Comparison of ENCODE assay signal across 22 mouse cellular contexts in genomic region chr11:67474590-67474989, GRCm38 (mm10). TPM values are rescaled to one million over a fixed set of nuclear protein-coding genes. Genes with fewer than 3 reads are reported as not detected.
A peak's percentile ranks its signal among the peaks of the same experiment; 100 is the strongest.
DNase-seq lines count a peak whose midpoint lies in the region; ATAC-seq and TF ChIP-seq lines count a peak whose summit lies in the region.
"Had no signal": no experiment of that assay in that cellular context is flagged by ENCODE, and none has a peak within 500 bp of the region (broad histone marks: within the 10 kb centered on the region; RNA-seq: fewer than 3 reads in every experiment).

No protein-coding gene starts in this region.

- no peaks in the 10 kb centered on the region for H3K9me3 ChIP-seq in midbrain, embryonic 11.5 days (ENCODE audit: control insufficient read depth, low read length)
- H3K9me3 ChIP-seq in midbrain, embryonic 13.5 days: no peaks in the 10 kb centered on the region
- no peaks in the 10 kb centered on the region for H3K9me3 ChIP-seq in intestine, embryonic 15.5 days
- H3K9me3 ChIP-seq: embryonic facial prominence, embryonic 10.5 days; embryonic facial prominence, embryonic 12.5 days; forebrain, embryonic 13.5 days; forebrain, embryonic 15.5 days had no signal

- 68% methylated on average over 5 of the region's 5 CpGs for WGBS in midbrain, embryonic 11.5 days
- 54% methylated on average over 5 of the region's 5 CpGs for whole genome bisulfite sequencing in midbrain, embryonic 13.5 days
- WGBS in intestine, embryonic 15.5 days: 78% methylated on average over 5 of the region's 5 CpGs

- no peak for ATAC-seq in midbrain, embryonic 11.5 days (ENCODE audit: low FRiP score)
- no peak for ATAC-seq in midbrain, embryonic 13.5 days
- ATAC-seq in Patski: peak; percentile 76
- no peak for ATAC-seq in intestine, embryonic 15.5 days
- ATAC-seq: CD4-positive, CD25-positive, alpha-beta regulatory T cell, adult 4 months; forebrain, embryonic 13.5 days; forebrain, embryonic 15.5 days; forebrain, postnatal 0 days had no signal

- H3K4me1 ChIP-seq in midbrain, embryonic 11.5 days (ENCODE audit: control insufficient read depth, insufficient read depth, low read length): no peaks in the 10 kb centered on the region
- no peaks in the 10 kb centered on the region for H3K4me1 ChIP-seq in midbrain, embryonic 13.5 days (replicated peaks)
- no peaks in the 10 kb centered on the region for H3K4me1 ChIP-seq in intestine, embryonic 15.5 days (replicated peaks)
- H3K4me1 ChIP-seq: embryonic facial prominence, embryonic 12.5 days; forebrain, embryonic 13.5 days; forebrain, embryonic 15.5 days had no signal

- DNase-seq in midbrain, embryonic 11.5 days (ENCODE audit: low spot score, missing footprints): peak; percentile 33
- DNase-seq in Patski (ENCODE audit: low read depth, low spot score): no peak
- DNase-seq in ZHBTc4 (ENCODE audit: low read depth, low spot score): peak; percentile 61
- no peak for DNase-seq in adrenal gland, postnatal 10 days
- DNase-seq: adrenal gland, adult 2 months; adrenal gland, postnatal 14 days; adrenal gland, postnatal 36 days; B cell, adult 2 months; cerebellum, adult 11-12 months; cerebellum, adult 2 months; cerebellum, adult 9-10 months; cerebellum, postnatal 10 days; cerebellum, postnatal 25 days; forebrain, postnatal 0 days had no signal

- in situ Hi-C loops in Patski (cut with MboI; ENCODE audit: low pct_unique_long_range_greater_than_20kb): no loop called here

- no peak overlapping the region for H3K9ac ChIP-seq in midbrain, embryonic 11.5 days (ENCODE audit: low read length)
- H3K9ac ChIP-seq in midbrain, embryonic 13.5 days (replicated peaks): no peak overlapping the region
- H3K9ac ChIP-seq in intestine, embryonic 15.5 days: no peak overlapping the region
- H3K9ac ChIP-seq: embryonic facial prominence, embryonic 12.5 days; forebrain, embryonic 13.5 days; forebrain, embryonic 15.5 days; forebrain, postnatal 0 days had no signal

- no peak overlapping the region for H3K4me3 ChIP-seq in midbrain, embryonic 11.5 days (ENCODE audit: low read depth, low read length)
- H3K4me3 ChIP-seq in midbrain, embryonic 13.5 days (replicated peaks): no peak overlapping the region
- no peak overlapping the region for H3K4me3 ChIP-seq in intestine, embryonic 15.5 days (replicated peaks)
- H3K4me3 ChIP-seq: embryonic facial prominence, embryonic 10.5 days; embryonic facial prominence, embryonic 12.5 days; forebrain, embryonic 13.5 days; forebrain, embryonic 15.5 days had no signal

- H3K27me3 ChIP-seq in midbrain, embryonic 11.5 days (ENCODE audit: control insufficient read depth, insufficient read depth, low read length): no peaks in the 10 kb centered on the region
- no peaks in the 10 kb centered on the region for H3K27me3 ChIP-seq in midbrain, embryonic 13.5 days
- H3K27me3 ChIP-seq in Patski: no peaks in the 10 kb centered on the region
- H3K27me3 ChIP-seq in intestine, embryonic 15.5 days (replicated peaks): no peaks in the 10 kb centered on the region
- H3K27me3 ChIP-seq: CH12.LX; embryonic facial prominence, embryonic 12.5 days; forebrain, embryonic 13.5 days; forebrain, embryonic 15.5 days had no signal

- H3K36me3 ChIP-seq in midbrain, embryonic 11.5 days (ENCODE audit: control insufficient read depth, insufficient read depth, low read length): no peaks in the 10 kb centered on the region
- H3K36me3 ChIP-seq in midbrain, embryonic 13.5 days: no peaks in the 10 kb centered on the region
- H3K36me3 ChIP-seq in intestine, embryonic 15.5 days: no peaks in the 10 kb centered on the region
- H3K36me3 ChIP-seq: embryonic facial prominence, embryonic 10.5 days; embryonic facial prominence, embryonic 12.5 days; forebrain, embryonic 15.5 days had no signal

- H3K27ac ChIP-seq in midbrain, embryonic 11.5 days (ENCODE audit: low read depth, low read length): no peak overlapping the region
- H3K27ac ChIP-seq in midbrain, embryonic 13.5 days: no peak overlapping the region
- H3K27ac ChIP-seq in intestine, embryonic 15.5 days: no peak overlapping the region
- H3K27ac ChIP-seq: embryonic facial prominence, embryonic 10.5 days; embryonic facial prominence, embryonic 12.5 days; forebrain, embryonic 13.5 days; forebrain, embryonic 15.5 days had no signal

- POLR2A ChIA-PET in Patski (lab: Charles Lee): no interaction called here

- no peak for TF ChIP-seq CTCF in Patski (IDR thresholded peaks at IDR 0.05)

- CTCF ChIA-PET in Patski (lab: Charles Lee): no interaction called here

- H3K4me2 ChIP-seq in midbrain, embryonic 11.5 days: no peak overlapping the region
- no peak overlapping the region for H3K4me2 ChIP-seq in midbrain, embryonic 13.5 days (replicated peaks)
- H3K4me2 ChIP-seq in intestine, embryonic 15.5 days (replicated peaks): no peak overlapping the region
- H3K4me2 ChIP-seq: embryonic facial prominence, embryonic 12.5 days; forebrain, embryonic 13.5 days; forebrain, embryonic 15.5 days had no signal

RNA-seq across cellular contexts. Expression of gene Gas7, which starts 19.4 kb away (rescaled TPM):
- 2.3 and 2.8 TPM in 2 replicates for polyA plus RNA-seq in midbrain, embryonic 11.5 days (2014; fragmentation: Nextera tagmentation; extraction: Ambion mirVana)
- 11.9 TPM in 2 replicates for polyA plus RNA-seq in midbrain, embryonic 13.5 days (2015; fragmentation: Nextera tagmentation; extraction: Ambion mirVana)
- polyA plus RNA-seq in Patski (2021): 0.41 TPM
- 10.1 and 10.4 TPM in 2 replicates for polyA plus RNA-seq in intestine, embryonic 15.5 days (2015; fragmentation: Nextera tagmentation; extraction: Ambion mirVana)
- 10 to 100 TPM; 22.5 to 25.8 TPM for total RNA-seq in adrenal gland, postnatal 10 days (2021)

Comparison
In these comparisons a context has a peak if more than half of its experiments do, and no peak if none do; other contexts are left out.
1. DNase-seq: peak in midbrain, embryonic 11.5 days (single experiment) and ZHBTc4 (single experiment); none in Patski (single experiment) and adrenal gland, postnatal 10 days (single experiment).